Comparison of ENCODE assay signal across 9 mouse cellular contexts in the genomic region with DNA sequence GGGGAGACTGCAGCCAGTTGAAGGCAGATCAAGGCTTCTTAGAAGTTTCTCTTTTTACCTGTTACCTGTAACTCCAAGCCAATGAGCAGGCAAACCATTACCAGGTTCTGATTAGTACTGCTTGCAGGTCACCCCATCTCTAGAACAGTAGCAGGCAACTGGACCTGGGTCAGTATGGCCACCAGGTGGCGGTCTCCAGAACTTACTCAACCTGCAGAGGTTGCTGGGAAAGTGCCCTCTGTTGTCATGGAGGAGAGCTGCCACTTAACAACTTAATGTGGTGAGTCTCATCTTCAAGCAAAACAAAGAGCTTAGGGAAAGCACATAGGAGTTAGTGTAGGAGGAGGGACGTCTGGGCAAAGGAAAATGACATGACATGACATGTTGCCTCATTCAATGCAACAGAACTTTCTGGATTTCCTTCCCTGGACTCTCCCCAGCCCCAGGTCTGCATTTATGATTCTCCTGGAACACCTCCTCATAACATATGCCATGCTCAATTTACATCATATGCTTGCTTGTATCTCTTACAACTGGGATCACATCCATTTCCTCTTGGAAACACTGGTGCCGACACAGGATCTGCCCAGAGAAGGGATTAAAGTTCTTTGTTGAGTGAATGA.
DNase-seq lines count a peak whose midpoint lies in the region; ATAC-seq and TF ChIP-seq lines count a peak whose summit lies in the region.
"Had no signal": no experiment of that assay in that cellular context is flagged by ENCODE, and none has a peak within 500 bp of the region (broad histone marks: within the 10 kb centered on the region; RNA-seq: fewer than 3 reads in every experiment).

No protein-coding gene starts in this region.

- no peak overlapping the region for H3K27ac ChIP-seq in forebrain, embryonic 11.5 days (ENCODE audit: low read depth, low read length)
- no peak overlapping the region for H3K27ac ChIP-seq in forebrain, embryonic 16.5 days (ENCODE audit: low read length)
- H3K27ac ChIP-seq in bone marrow, adult 2 months (ENCODE audit: control insufficient read depth, insufficient read depth, low read depth, low read length, poor library complexity): no peak overlapping the region
- no peak overlapping the region for H3K27ac ChIP-seq in embryonic facial prominence, embryonic 11.5 days (replicated peaks; ENCODE audit: low read depth, low read length)
- H3K27ac ChIP-seq in intestine, embryonic 15.5 days: no peak overlapping the region
- no peak overlapping the region for H3K27ac ChIP-seq in lung, embryonic 16.5 days (ENCODE audit: low read length)

- no peak for TF ChIP-seq POLR2A in bone marrow, adult 2 months (IDR thresholded peaks at IDR 0.05; ENCODE audit: borderline replicate concordance, control insufficient read depth, low read depth, low read length)

- peak; percentile 54 for TF ChIP-seq CTCF in bone marrow, adult 2 months (IDR thresholded peaks at IDR 0.05; ENCODE audit: control insufficient read depth, insufficient read depth, low read length)

- no peaks in the 10 kb centered on the region for H3K9me3 ChIP-seq in forebrain, embryonic 11.5 days (ENCODE audit: control insufficient read depth, low read length)
- H3K9me3 ChIP-seq in forebrain, embryonic 16.5 days (ENCODE audit: control insufficient read depth, low read length): no peaks in the 10 kb centered on the region
- no peaks in the 10 kb centered on the region for H3K9me3 ChIP-seq in embryonic facial prominence, embryonic 11.5 days (replicated peaks; ENCODE audit: control insufficient read depth, low read length)
- no peaks in the 10 kb centered on the region for H3K9me3 ChIP-seq in intestine, embryonic 15.5 days
- H3K9me3 ChIP-seq in lung, embryonic 16.5 days (ENCODE audit: control insufficient read depth, low read length): no peaks in the 10 kb centered on the region
- H3K9me3 ChIP-seq: lung, embryonic 15.5 days had no signal

- 39% methylated on average over 3 of the region's 3 CpGs for WGBS in forebrain, embryonic 11.5 days
- WGBS in forebrain, embryonic 16.5 days: 43% methylated on average over 3 of the region's 3 CpGs
- 54% methylated on average over 3 of the region's 3 CpGs for WGBS in bone marrow, adult 2 months
- WGBS in embryonic facial prominence, embryonic 11.5 days: 41% methylated on average over 3 of the region's 3 CpGs
- 51% methylated on average over 3 of the region's 3 CpGs for WGBS in intestine, embryonic 15.5 days
- 44% methylated on average over 3 of the region's 3 CpGs for WGBS in lung, embryonic 16.5 days

- ATAC-seq in forebrain, embryonic 11.5 days (replicated peaks; ENCODE audit: low FRiP score): no peak
- no peak for ATAC-seq in forebrain, embryonic 16.5 days
- ATAC-seq in embryonic facial prominence, embryonic 11.5 days (replicated peaks; ENCODE audit: insufficient number of reproducible peaks, low FRiP score, low TSS enrichment, low read depth): no peak
- ATAC-seq in intestine, embryonic 15.5 days: peak; percentile 39; the same call in 1 of the 2 replicates
- ATAC-seq in lung, embryonic 16.5 days (ENCODE audit: low read depth): peak; percentile 56

- H3K9ac ChIP-seq in forebrain, embryonic 11.5 days (ENCODE audit: low read length): no peak overlapping the region
- no peak overlapping the region for H3K9ac ChIP-seq in forebrain, embryonic 16.5 days (replicated peaks; ENCODE audit: low read depth, low read length)
- no peak overlapping the region for H3K9ac ChIP-seq in embryonic facial prominence, embryonic 11.5 days (replicated peaks; ENCODE audit: low read length)
- no peak overlapping the region for H3K9ac ChIP-seq in intestine, embryonic 15.5 days
- no peak overlapping the region for H3K9ac ChIP-seq in lung, embryonic 16.5 days (ENCODE audit: low read length)
- H3K9ac ChIP-seq: lung, embryonic 15.5 days had no signal

- H3K4me2 ChIP-seq in forebrain, embryonic 11.5 days (ENCODE audit: low read depth, low read length, severe bottlenecking): no peak overlapping the region
- H3K4me2 ChIP-seq in forebrain, embryonic 16.5 days (ENCODE audit: low read length): no peak overlapping the region
- H3K4me2 ChIP-seq in embryonic facial prominence, embryonic 11.5 days (ENCODE audit: low read depth, low read length): no peak overlapping the region
- H3K4me2 ChIP-seq in intestine, embryonic 15.5 days (replicated peaks): no peak overlapping the region
- no peak overlapping the region for H3K4me2 ChIP-seq in lung, embryonic 16.5 days (ENCODE audit: low read depth, low read length)
- H3K4me2 ChIP-seq: lung, embryonic 15.5 days had no signal

- H3K4me3 ChIP-seq in forebrain, embryonic 11.5 days (ENCODE audit: low read depth, low read length): no peak overlapping the region
- H3K4me3 ChIP-seq in forebrain, embryonic 16.5 days (replicated peaks; ENCODE audit: low read length): no peak overlapping the region
- no peak overlapping the region for H3K4me3 ChIP-seq in bone marrow, adult 2 months (replicated peaks; ENCODE audit: control insufficient read depth, low read depth, low read length)
- no peak overlapping the region for H3K4me3 ChIP-seq in embryonic facial prominence, embryonic 11.5 days (ENCODE audit: low read depth, low read length)
- no peak overlapping the region for H3K4me3 ChIP-seq in intestine, embryonic 15.5 days (replicated peaks)
- no peak overlapping the region for H3K4me3 ChIP-seq in lung, embryonic 16.5 days (ENCODE audit: low read length)
- H3K4me3 ChIP-seq: lung, embryonic 15.5 days had no signal

- no peaks in the 10 kb centered on the region for H3K36me3 ChIP-seq in forebrain, embryonic 11.5 days (ENCODE audit: control insufficient read depth, insufficient read depth, low read length)
- H3K36me3 ChIP-seq in forebrain, embryonic 16.5 days (ENCODE audit: control insufficient read depth, insufficient read depth): no peaks in the 10 kb centered on the region
- no peaks in the 10 kb centered on the region for H3K36me3 ChIP-seq in embryonic facial prominence, embryonic 11.5 days (replicated peaks; ENCODE audit: control insufficient read depth, insufficient read depth, low read depth, low read length)
- no peaks in the 10 kb centered on the region for H3K36me3 ChIP-seq in intestine, embryonic 15.5 days
- H3K36me3 ChIP-seq in lung, embryonic 16.5 days (ENCODE audit: control insufficient read depth, insufficient read depth, low read length): no peaks in the 10 kb centered on the region
- H3K36me3 ChIP-seq: lung, embryonic 15.5 days had no signal

- H3K4me1 ChIP-seq in forebrain, embryonic 11.5 days (replicated peaks; ENCODE audit: control insufficient read depth, insufficient read depth, low read length): no peaks in the 10 kb centered on the region
- no peaks in the 10 kb centered on the region for H3K4me1 ChIP-seq in forebrain, embryonic 16.5 days (replicated peaks; ENCODE audit: control insufficient read depth, insufficient read depth, low read length)
- H3K4me1 ChIP-seq in bone marrow, adult 2 months (ENCODE audit: control insufficient read depth, insufficient read depth, low read length): no peaks in the 10 kb centered on the region
- no peaks in the 10 kb centered on the region for H3K4me1 ChIP-seq in embryonic facial prominence, embryonic 11.5 days (ENCODE audit: control insufficient read depth, insufficient read depth, low read length)
- no peaks in the 10 kb centered on the region for H3K4me1 ChIP-seq in intestine, embryonic 15.5 days (replicated peaks)
- no peaks in the 10 kb centered on the region for H3K4me1 ChIP-seq in lung, embryonic 16.5 days (replicated peaks; ENCODE audit: control insufficient read depth, insufficient read depth, low read length)
- H3K4me1 ChIP-seq: lung, embryonic 15.5 days had no signal

- no peaks in the 10 kb centered on the region for H3K27me3 ChIP-seq in forebrain, embryonic 11.5 days (ENCODE audit: control insufficient read depth, insufficient read depth, low read length)
- no peaks in the 10 kb centered on the region for H3K27me3 ChIP-seq in forebrain, embryonic 16.5 days (replicated peaks; ENCODE audit: control insufficient read depth, insufficient read depth, low read length)
- H3K27me3 ChIP-seq in embryonic facial prominence, embryonic 11.5 days (ENCODE audit: control insufficient read depth, insufficient read depth, low read length): no peaks in the 10 kb centered on the region
- no peaks in the 10 kb centered on the region for H3K27me3 ChIP-seq in intestine, embryonic 15.5 days (replicated peaks)
- H3K27me3 ChIP-seq in lung, embryonic 16.5 days (ENCODE audit: control insufficient read depth, insufficient read depth, low read depth, low read length): no peaks in the 10 kb centered on the region
- H3K27me3 ChIP-seq: lung, embryonic 15.5 days had no signal

- peak; percentile 61 for DNase-seq in forebrain, embryonic 11.5 days (ENCODE audit: low spot score)
- peak; percentile 67 for DNase-seq in 3T3-L1 (ENCODE audit: low read depth, low spot score)
- peak; percentile 60 for DNase-seq in embryonic facial prominence, embryonic 11.5 days (ENCODE audit: low spot score)
- DNase-seq in testis, postnatal 10 days (ENCODE audit: low spot score): peak; percentile 83

Comparison
In these comparisons a context has a peak if more than half of its experiments do, and no peak if none do; other contexts are left out.
1. ATAC-seq: peak in intestine, embryonic 15.5 days (single experiment) and lung, embryonic 16.5 days (single experiment); none in forebrain, embryonic 11.5 days (single experiment), forebrain, embryonic 16.5 days (single experiment) and embryonic facial prominence, embryonic 11.5 days (single experiment).
2. Peak in every context shown above with its lines, with median percentiles within 50 percentile points of each other: DNase-seq.